Mouse (Mus musculus) heart, adult 2 months (tissue): ENCODE measurements at regions not wholly inside any gene's neighbourhood (a gene's known extent, or its start where the extent isn't known, plus 50 kb on each side); places are given as distances from the start of the nearest gene placed in this dataset.

Experiments used
- CTCF ChIP-seq: fragments of 200-600 bp; IDR thresholded peaks from 2 replicates; pipeline ENCODE4 v1.8.1; 2022; ENCODE audit warnings: antibody characterized with exemption, mild to moderate bottlenecking, moderate library complexity
- EP300 ChIP-seq: fragments of 200-500 bp; IDR thresholded peaks from 2 replicates; pipeline ENCODE4 v1.6.1; 2011; ENCODE audit warnings: low read depth, low read length, control low read depth; ENCODE audit not compliant: insufficient read depth
- POLR2A ChIP-seq: fragments of 200-500 bp; IDR thresholded peaks from 2 replicates; pipeline ENCODE4 v1.6.1; 2011; ENCODE audit warnings: mild to moderate bottlenecking, low read depth, low read length, control low read depth; ENCODE audit not compliant: insufficient read depth

DNA sequence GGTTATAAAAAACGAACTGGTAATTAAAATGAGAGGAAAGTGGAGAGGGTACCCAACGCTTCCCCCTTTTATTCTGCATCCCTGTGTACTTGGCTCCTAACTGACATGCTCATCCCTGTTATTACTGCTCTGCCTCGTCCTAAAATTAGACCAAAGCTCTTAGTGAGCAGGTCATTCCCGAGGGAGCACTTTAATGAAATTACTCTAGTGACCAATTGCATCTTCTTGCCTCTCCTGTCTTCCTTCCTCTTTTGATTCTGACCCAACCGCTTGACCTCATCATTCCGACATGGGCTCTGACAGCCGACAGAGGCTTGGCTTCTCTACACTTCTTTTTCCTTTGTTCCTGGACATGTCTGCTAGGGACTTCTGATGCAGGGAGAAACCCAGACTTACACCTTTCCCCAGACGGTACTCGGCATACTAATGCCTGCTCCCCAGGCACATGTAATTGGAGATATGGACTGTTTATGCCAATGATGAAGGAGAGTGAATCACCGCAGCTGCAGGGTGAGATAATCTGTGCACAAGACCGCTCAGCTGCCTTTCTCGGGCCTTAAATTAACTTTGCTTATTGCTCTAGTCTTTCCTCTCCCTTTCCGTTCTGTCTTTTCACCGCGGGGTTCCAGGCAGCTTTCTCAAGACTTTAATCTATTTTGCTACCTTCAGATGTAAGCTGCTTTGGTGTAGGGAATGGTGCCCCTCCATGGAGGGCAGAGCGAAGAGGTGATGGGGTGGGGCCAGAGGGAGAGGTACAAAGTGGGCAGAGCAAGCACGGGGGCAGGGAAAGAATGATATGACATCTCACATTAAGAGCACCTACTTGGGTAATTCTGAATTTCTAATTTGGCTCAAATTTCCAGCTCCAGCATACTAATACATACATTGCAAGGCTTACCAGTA, 66.1 kb upstream of the 4930583I09Rik start:
- TF ChIP-seq POLR2A (no peak), CTCF (no peak), EP300 (no peak)
